Mouse (Mus musculus) skeletal muscle tissue, adult 2 months (tissue): ENCODE results near the gene Med29.

Experiments
- DNase-seq: peaks from one replicate; pipeline ENCODE4 v3.0.0-alpha.2; 2012; ENCODE audit warnings: low read depth, low spot score

Gene Med29

DNA sequence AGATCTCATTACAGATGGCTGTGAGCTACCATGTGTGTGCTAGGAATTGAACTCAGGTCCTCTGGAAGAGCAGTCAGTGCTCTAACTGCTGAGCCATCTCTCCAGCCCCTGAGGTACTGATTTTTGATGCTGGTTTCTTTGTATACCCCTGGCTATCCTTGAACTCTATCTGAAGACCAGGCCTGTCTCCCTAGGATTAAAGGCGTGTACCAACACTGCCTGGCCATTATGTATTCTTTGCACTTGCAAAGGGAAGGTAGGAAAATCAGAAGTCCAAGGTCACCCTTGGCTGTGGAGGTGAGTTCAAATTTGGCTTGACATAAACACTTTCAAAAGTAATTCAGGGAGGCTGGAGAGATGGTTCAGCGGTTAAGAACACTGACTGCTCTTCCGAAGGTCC lies 37.9 kb downstream of the Med29 start:
- no peak for DNase-seq

DNA sequence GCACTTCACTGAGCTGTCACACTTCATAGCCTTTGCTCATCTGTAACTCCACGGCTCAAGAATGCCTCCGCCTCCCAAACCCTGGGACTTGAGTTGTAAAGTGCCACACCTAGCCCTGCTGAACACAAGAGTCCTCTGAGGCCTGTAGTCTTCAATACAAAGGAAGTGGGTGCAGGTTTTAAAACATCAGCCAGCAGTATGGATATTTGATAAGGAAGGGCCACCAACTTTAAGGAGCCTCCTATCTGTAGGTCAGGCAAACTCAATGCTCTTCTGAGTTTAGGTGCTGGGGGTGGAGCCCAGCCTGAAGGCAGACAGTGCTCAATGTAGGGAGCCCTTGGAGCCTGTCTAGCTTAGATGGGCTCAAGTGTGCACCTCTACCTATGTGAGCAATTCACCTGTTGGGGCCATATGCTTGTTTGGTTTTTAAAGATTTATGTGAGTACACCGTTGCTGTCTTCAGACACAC lies 38.4 kb downstream of the Med29 start:
- DNase-seq = no peak

DNA sequence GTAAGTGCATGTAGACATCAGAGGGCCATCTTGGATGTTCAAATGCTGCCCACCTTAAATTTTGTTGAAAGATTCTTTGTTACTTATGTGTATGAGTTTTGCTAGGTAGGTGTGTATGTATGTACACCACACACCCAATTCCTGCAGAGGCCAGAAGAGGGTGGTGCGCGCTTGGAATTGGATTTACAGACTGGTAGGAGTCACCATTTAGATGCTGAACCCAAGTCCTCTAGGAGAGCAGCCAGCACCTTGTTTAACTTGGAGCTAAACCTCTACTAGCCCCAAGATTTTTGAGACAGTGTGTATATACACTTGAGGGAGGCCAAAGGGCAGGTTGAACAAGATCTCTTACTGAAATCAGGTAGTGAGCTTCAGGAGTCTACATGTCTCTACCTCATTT lies 39.2 kb downstream of the Med29 start:
- DNase-seq = no peak

DNA sequence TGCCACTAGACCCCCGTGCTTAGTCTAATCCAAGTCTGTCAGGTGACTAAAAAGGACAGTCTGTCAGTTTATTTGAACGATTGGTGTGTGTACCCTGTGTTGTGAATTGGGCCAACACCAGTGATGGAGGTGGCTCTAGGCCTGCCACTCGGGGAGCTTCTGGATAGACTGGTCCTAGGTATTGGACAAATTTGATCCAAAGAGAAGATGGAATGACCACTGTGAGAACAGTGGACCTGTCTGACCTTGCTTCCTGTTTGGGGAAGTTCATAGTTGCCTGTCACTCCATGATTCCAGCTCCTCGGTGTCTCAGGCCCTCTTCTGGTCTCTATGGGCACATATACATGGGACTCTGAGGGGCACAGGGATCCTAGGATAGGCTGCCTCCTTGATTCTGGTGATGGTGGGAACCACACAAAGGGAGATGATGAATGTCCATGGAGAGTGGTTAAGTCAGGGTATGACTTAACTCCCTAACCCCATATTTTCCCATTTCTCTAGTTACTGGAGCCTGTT lies 40.8 kb downstream of the Med29 start:
- no peak for DNase-seq

DNA sequence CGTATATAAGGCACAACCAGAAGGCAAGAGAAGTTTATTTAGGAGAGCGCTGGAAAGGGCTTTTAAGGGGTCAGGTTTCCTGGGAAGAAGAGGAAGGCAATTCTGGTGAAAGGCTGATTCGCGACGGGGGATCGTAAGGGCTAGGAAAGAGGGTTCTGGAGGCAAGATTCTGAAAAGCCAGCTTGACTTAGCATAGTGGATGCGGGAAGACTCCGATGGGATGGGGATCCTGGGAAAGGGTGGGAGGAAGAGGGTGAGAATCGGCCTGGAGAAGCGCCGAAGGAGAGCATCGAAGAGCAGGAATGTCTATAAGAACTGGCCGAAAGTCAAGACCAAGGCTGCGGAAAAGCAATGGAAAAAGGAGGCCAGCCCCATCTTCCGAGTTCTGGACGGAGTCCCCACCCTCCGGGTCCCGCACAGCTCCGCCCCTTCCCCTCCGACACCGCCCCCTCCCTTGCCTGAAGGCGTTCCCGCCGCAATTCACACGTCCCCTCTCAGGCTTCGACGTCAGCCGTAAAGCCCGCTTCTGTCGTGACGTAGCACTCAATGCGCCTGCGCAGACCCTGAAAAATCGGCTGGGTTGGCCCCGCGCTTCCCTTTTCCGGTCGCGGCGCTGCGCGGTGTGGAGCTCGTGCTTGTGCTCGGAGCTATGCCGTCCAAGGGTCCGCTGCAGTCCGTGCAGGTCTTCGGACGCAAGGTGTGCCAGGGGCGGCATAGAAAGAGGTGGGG lies 42.2 kb downstream of the Med29 start, which contains the start of gene Rps16:
Gene Rps16 (plus strand): TSS at position 498 of the 729 bp plus-strand sequence.
- DNase-seq = peak; percentile 98

DNA sequence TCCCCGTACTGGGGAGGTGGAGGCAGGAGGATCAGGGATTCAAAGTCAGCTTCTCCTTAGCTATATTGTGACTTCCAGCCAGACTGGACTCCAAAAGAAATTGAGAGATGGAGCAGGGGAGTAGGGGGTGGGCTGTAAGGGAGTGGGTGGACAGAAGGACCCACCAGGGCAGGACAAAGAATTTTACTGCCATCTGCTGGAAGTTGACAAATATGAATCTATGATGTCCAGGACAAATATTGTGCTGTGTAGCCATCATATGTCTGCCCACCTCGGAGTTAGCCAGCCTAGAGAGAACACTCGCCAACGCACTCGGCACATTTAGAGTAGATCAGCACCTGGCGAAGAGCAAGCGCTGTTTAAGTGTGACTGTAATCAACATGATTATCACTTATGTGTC lies 43.9 kb downstream of the Med29 start:
- no peak for DNase-seq

DNA sequence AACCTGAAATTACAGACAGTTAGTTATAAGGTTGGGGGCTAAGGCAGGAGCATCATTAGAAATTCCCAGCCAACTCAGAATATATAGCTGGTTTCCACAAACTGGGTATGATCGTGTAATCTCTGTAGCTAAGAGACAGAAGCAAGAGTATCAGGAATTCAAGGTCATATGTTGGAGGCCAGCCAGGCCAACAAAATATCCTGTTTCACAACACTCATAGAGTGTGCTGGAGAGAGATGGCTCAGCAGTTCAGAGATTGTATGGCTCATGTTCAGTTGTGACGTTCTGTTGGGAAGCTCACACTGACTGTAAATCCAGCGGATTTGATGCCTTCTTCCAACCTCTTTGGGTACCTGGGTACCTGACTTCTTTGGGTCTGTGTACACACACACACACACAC lies 44.8 kb downstream of the Med29 start:
- DNase-seq = no peak

DNA sequence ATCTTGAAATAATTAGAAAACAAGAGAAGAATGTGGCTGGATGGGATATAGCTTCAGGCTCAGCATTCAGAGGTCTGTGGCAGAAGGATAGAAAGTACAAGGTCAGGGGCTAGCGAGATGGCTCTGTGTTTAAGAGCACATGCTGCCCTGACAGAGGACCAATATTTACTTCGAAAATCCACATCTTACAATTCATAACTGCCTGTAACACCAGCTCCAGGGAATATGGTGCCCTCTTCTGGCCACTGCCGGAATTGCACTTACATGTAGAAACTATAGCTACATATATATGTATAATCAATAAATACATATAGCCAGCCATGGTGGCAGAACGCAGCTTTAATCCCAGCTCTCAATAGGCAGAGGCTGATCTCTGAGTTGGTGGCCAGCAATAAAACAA lies 47.9 kb downstream of the Med29 start:
- DNase-seq = peak; percentile 46

DNA sequence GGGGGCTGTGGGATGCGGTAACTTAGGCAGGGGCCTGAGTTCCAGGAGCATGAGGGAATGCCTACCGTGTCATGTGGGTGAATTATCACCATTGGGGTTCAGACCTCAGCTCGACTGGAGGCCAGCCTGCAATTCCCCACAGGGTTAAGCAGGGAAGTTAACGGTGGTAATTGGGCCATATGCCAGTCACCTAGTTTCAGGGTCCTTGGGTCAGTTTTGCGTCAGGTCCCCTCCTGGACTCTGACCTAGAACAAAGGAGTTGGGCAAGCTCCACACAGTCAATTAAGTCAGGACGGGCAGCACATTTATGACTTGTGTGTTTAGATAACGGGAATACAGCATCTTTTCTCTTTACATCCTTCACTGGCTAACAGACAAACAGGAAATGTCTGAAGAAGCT lies 51.1 kb downstream of the Med29 start:
- DNase-seq = no peak

DNA sequence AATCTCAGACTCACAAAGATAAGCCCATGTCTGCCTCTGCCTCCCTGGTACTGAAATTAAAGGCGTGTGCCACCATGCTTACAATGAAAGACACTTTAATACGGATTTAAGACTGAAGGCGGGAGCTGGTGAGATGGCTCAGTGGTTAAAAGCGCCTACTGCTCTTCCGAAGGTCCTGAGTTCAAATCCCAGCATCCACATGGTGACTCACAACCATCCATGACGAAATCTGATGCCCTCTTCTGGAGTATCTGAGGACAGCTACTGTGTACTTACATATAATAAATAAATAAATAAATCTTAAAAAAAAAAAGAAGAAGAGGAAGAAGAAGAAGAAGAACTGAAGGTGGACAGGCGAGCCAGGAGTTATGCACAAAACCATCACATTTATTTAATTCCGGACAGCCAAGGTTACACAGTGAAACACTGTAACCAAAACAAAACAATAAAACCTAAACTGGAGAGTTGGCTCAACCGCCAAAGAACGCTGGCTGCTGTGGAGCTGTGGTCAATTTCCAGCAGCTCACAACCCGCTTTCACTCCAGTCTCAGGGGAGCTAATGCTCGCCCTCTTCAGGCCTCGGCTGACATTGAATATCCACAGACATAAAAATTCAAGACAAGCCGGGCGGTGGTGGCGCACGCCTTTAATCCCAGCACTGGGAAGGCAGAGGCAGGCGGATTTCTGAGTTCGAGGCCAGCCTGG lies 53.1 kb downstream of the Med29 start:
- peak; percentile 76 for DNase-seq

DNA sequence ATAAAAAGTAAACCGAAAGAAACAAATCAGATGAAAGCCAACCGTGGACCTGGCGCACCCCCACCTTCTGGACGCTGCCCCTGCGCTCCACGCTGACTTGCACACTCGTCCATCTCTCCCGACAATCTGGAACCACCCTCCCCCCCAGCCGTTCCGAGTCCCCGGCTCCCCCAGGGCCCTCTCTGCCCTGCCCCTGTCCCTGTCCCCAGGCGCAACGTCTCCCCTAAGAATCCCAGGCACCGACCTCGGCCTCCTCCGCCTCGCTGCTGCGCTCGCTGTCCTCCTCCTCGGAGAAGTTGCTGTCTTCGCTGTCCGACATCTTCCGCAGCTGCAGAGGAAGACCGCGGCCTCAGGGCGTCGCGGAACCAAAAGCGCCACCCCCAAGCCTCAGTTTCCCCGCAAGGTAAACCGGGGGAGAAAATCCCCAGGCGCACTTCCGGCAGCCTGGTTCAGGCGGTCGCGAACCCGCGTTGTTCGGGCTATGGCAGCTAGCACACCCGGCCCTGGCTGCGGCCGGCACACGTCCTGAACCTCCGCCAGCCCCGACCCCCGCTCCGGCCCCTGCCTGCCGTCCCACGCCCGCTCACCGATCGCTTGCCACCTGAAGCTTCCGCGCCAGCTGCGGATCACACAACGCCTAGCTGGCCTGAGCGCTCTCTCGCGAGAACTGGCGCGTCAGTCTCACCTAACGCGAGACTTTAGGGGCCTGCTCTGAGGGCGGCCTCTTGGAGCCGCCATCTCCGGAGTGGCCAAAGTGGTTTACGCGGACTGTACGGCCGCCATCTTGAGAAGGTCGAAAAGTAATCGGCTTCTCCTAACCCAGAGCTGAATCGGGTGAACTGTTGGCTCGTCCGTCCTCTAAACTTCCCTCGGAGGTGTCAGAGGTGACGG lies 54.2 kb downstream of the Med29 start, which contains the start of gene Supt5:
Gene Supt5 (minus strand): TSS at position 639 of the 891 bp plus-strand sequence.
- peak; percentile 99 for DNase-seq
